Mouse (Mus musculus): ENCODE results near the gene Rmdn3. TPM values are rescaled to one million over a fixed set of nuclear protein-coding genes. Genes with fewer than 3 reads are reported as not detected.

Rmdn3 gene
- total RNA-seq, 2 experiments from 2014 or later = 19.4 to 20.4 TPM

- DNase-seq = no peak
Observed at GRCm38 (mm10) chr2:119101552-119101951, 55.3 kb downstream of the Rmdn3 start.

Other genes starting within 250 kb of the Rmdn3 start
- 1 to 10 TPM; 6.9 to 7.9 TPM for gene Chst14, start 230.5 kb downstream of the Rmdn3 start, total RNA-seq (2021)
- 10 to 100 TPM; 10.3 to 12.1 TPM for gene Ccdc32, start 127.6 kb downstream of the Rmdn3 start, total RNA-seq (2021)
- gene Rpusd2, start 122.2 kb downstream of the Rmdn3 start, total RNA-seq (2021) = 1 to 10 TPM; 4.5 to 4.8 TPM
- gene Knl1, start 109.9 kb downstream of the Rmdn3 start, total RNA-seq (2021) = under 1 TPM; 0.30 to 0.80 TPM
- under 1 TPM; 0.60 to 0.64 TPM for gene Rad51, start 44.2 kb downstream of the Rmdn3 start, total RNA-seq (2021)
- 10 to 100 TPM; 13.1 to 14.1 TPM for gene Gchfr, start 10.7 kb upstream of the Rmdn3 start, total RNA-seq (2021)
- gene Gm14137, start 17.5 kb upstream of the Rmdn3 start, total RNA-seq (2021) = not detected
- 10 to 100 TPM; 13.6 to 15.0 TPM for gene Zfyve19, start 51.6 kb upstream of the Rmdn3 start, total RNA-seq (2021)
- gene Dnajc17, start 51.8 kb upstream of the Rmdn3 start, total RNA-seq (2021) = 1 to 10 TPM; 7.3 to 7.6 TPM
- not detected for gene Ppp1r14d, start 72.9 kb upstream of the Rmdn3 start, total RNA-seq (2021)
- gene Spint1, start 80.3 kb upstream of the Rmdn3 start, total RNA-seq (2021) = under 1 TPM in 1 of 2 experiments, not detected in 1; 0.41 TPM
- gene Rhov, start 114.2 kb upstream of the Rmdn3 start, total RNA-seq (2021) = not detected
- gene Vps18, start 131.7 kb upstream of the Rmdn3 start, total RNA-seq (2021) = 10 to 100 TPM; 13.2 to 13.5 TPM
- 10 to 100 TPM; 13.3 to 19.6 TPM for gene Dll4, start 168.8 kb upstream of the Rmdn3 start, total RNA-seq (2021)
- 1 to 10 TPM; 4.0 to 7.0 TPM for gene Chac1, start 194.2 kb upstream of the Rmdn3 start, total RNA-seq (2021)